ENCODE assay signal across 8 mouse cellular contexts in genomic region chr11:117654380-117654924, GRCm38 (mm10). TPM values are rescaled to one million over a fixed set of nuclear protein-coding genes. Genes with fewer than 3 reads are reported as not detected.
DNase-seq lines count a peak whose midpoint lies in the region; ATAC-seq lines count a peak whose summit lies in the region.

No protein-coding gene starts in this region.

- peak overlapping the region; percentile 95 for H3K27ac ChIP-seq in lung, embryonic 16.5 days (ENCODE audit: low read length)

- no peaks in the 10 kb centered on the region for H3K36me3 ChIP-seq in lung, embryonic 16.5 days (ENCODE audit: control insufficient read depth, insufficient read depth, low read length)

- H3K4me2 ChIP-seq in lung, embryonic 16.5 days (ENCODE audit: low read depth, low read length) = peak overlapping the region; percentile 99

- ATAC-seq in hematopoietic stem cell, adult 5-6 weeks (replicated peaks in 1 of 2; ENCODE audit: insufficient read depth in 1 of 2, low FRiP score in 2 of 2, low TSS enrichment in 1 of 2, low read depth in 1 of 2, poor library complexity in 2 of 2, severe bottlenecking in 2 of 2) = peak; percentile 95 to 97
- ATAC-seq in lung, embryonic 16.5 days (ENCODE audit: low read depth) = peak; percentile 98

- under 1% methylated on average over 60 of the region's 71 CpGs for WGBS in lung, embryonic 16.5 days

- DNase-seq in MEL-GATA-1-ER (ENCODE audit: extremely low read depth, low read depth) = peak; percentile 94
- peak; percentile 99 for DNase-seq in cerebellum, adult 8-10 months
- DNase-seq in forelimb bud, embryonic 11.5 days (ENCODE audit: low read depth, low spot score) = peak; percentile 100
- peak; percentile 99 for DNase-seq in layer of hippocampus, adult 9-10 months (ENCODE audit: low spot score)
- DNase-seq in ovary, postnatal 10 days (ENCODE audit: low spot score) = peak; percentile 96
- DNase-seq in thymus, postnatal 10 days (ENCODE audit: low spot score in 2 of 2) = peak; percentile 98 to 100

- no peaks in the 10 kb centered on the region for H3K9me3 ChIP-seq in lung, embryonic 16.5 days (ENCODE audit: control insufficient read depth, low read length)

- H3K27me3 ChIP-seq in lung, embryonic 16.5 days (ENCODE audit: control insufficient read depth, insufficient read depth, low read depth, low read length) = peaks cover 2% of the 10 kb centered on the region; the same call in 1 of the 2 replicates

- peak overlapping the region; percentile 85 for H3K4me3 ChIP-seq in lung, embryonic 16.5 days (ENCODE audit: low read length)

- H3K9ac ChIP-seq in lung, embryonic 16.5 days (ENCODE audit: low read length) = peak overlapping the region; percentile 95

- H3K4me1 ChIP-seq in lung, embryonic 16.5 days (replicated peaks; ENCODE audit: control insufficient read depth, insufficient read depth, low read length) = peaks cover 28% of the 10 kb centered on the region

RNA-seq across cellular contexts. Expression of gene Tnrc6c, which starts 0.4 kb away (rescaled TPM):
- 24.6 and 25.4 TPM in 2 replicates for total RNA-seq in hematopoietic stem cell, adult 5-6 weeks (2017)
- polyA plus RNA-seq in lung, embryonic 16.5 days (2015; fragmentation: Nextera tagmentation; extraction: Ambion mirVana) = 8.6 and 9.3 TPM in 2 replicates

Comparison
In these comparisons a context has a peak if more than half of its experiments do, and no peak if none do; other contexts are left out.
1. Peak in every context shown above with its lines: DNase-seq, ATAC-seq, H3K4me3 ChIP-seq and H3K27ac ChIP-seq.